Mouse (Mus musculus) spleen, postnatal 10 days (tissue): Measurements from ENCODE around the gene Fxyd3.

Source experiments
- DNase-seq, 2 experiments: peaks; one replicate each; pipeline ENCODE4 v3.0.0; 2021 to 2022; ENCODE audit warnings: low spot score in 2 of 2

Fxyd3 gene

DNA sequence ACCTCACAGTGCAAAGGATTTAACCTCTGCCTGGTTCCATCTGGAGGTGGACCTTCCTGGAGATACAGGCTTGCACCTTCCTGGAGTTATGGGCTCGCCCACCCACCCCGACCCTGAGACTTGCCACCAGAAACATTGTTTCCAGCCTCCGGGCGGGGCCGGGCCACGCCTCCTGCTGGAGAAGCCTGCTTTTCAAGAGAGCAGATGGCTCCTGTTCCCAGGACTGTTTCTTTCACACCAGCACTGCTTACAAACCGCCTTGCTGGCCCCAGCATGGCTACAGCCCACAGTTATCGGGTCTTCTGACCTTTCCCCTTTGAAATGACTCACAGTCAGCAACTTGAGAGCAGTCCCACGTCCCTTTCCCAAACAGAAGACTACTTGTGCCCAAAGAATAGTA lies 4.2 kb downstream of the Fxyd3 start:
- no peak for DNase-seq

DNA sequence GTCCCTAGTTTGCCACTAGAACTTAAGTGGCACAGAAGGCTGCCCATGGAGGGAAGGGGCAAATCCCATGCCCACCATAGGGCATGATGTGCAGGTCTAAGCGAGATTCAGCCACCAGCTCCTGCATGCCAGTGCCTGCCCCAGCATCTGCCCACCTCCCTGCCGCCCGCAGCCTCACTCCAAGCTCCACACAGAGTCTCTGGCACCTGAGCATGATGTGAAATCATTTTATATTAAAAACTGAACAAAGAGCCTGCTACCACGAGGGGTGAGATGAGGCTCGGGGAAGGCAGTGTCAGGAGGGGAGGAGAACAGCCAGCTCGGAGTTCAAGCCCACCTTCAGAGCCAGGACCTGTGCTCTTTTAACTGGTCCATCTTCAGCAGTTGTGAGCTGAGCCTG lies 6.2 kb downstream of the Fxyd3 start:
- DNase-seq: no peak

DNA sequence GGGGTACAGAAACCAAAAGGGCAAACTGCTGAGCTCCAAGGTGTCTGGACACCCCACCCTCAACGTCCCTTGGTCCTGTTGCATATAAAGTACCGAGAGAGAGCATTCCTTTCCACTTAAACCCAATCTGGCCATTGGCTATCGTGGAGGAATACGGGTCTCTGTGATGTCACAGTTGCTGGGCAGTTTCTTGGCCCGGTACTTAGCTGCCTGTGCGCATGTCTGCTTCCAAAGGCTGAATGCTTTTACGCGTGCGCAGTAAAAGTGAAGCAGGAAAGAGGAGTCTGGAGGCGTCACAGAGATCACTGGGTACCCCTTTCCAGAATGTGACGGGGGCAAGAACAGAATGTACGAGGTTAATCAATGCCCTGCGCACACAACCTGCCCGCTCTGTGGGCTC lies 7.0 kb downstream of the Fxyd3 start:
- no peak for DNase-seq

DNA sequence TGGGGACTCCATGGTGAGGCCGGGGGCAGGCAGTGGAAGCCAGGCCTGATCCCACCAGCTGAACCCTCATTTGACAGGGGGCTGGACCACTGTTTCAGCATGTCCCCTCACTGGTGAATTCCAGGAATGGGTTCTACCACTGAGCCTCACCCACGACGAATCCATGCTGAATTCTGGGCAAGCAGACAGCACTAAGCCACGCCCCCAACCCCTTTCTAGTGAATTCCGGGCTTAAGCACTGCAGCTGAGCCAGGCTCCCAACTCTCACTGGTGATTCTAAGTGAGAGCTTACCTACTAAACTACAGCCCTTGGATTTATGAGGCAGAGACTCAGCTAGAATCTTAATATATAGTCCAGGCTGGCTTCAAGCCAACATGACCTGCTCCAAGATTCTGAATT lies 8.7 kb downstream of the Fxyd3 start:
- no peak for DNase-seq

DNA sequence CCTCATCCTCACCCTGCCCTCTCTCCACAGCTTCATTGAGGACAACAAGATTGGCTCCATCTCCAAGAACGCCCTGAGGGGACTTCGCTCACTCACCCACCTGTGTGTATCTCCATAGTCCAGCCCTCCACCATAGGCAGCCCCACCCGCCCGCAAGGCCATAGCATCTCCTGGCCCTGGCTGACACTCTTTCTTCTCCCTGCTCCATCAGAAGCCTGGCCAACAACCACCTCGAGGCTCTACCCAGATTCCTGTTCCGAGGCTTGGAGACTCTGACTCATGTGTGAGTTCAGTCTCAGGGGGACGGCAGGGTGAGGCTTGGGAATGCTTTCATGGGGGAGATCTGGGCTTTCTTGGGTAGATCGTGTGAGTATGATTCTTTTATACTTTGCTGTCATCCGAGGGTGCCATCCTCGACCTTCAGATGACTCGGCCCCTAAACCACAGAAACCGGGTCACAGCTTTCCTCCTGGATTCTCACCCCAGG lies 13.4 kb downstream of the Fxyd3 start:
- DNase-seq: no peak

DNA sequence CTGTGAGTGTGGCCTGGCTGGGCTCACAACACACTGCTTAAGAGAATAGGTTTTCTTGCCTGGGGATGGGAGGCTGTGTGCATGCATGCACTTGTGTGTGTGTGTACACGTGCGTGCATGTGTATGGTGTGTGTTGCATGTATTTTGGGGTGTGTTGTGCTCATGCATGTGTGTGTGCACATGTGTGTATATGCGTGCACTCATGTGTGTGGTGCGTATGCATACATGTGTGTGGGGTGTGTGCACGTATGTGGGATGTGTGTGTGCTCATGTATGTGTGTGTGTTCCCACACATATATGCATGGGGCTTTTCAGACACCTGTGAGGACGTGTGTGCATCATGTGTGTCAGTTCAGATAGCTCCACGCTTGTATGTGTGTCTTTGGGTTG lies 15.9 kb downstream of the Fxyd3 start:
- DNase-seq: no peak

DNA sequence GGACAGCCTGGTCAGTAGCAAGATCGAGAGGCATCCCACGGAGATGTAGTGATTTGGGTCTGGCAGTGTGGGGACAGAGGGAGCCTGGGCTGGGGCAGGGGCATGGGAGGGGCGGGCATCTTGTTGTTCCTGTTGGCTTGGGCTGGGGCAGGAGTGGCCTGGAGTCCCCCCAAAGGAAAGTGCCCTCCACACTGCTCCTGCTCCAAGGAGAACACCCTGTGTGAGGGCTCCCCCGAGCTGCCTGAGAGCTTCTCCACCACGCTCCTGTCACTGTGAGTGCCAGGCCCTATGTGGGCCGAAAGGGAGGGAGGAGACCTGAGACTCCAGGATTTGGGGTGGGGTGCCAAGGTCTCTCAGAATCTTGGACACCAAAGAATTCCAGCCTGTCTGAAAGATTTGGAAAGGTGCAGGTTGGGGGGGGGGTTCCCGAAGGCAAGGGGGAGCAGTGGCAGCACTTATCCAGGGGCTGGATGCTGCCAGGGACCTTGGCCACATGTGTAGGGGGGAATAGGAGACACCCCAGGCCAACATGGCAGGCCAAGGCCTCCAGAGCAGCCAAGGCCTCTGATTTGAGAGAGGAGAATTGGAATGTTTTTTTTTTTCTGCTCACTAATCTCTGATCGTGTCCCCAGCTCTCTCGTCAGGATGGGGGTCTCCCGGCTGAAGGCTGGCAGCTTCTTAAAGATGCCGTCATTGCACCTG lies 16.4 kb downstream of the Fxyd3 start:
- no peak for DNase-seq

DNA sequence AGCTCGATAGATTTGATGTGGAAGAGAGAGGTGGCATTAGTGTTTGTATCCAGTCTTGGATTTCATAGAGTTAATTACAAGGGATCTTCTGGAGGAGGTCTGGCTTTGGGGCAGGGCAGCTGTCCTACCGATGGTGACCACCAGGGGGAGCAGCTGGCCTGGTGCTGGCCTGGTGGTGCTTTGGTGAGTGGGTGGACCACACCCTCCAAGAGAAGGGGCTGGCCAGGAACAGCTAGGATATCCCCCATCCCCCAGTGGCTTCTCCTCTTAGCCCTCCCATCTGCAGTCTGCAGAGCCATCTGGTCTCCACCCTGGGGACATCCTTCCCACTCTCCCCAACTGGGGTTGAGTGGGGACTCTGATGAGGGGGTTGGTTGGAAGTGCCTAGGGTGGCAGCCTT lies 17.4 kb downstream of the Fxyd3 start, which contains the start of gene Lgi4:
Gene Lgi4, plus strand, starts transcription at position 235 of the 400 bp plus-strand sequence.
- peak; percentile 74 to 80 for DNase-seq

DNA sequence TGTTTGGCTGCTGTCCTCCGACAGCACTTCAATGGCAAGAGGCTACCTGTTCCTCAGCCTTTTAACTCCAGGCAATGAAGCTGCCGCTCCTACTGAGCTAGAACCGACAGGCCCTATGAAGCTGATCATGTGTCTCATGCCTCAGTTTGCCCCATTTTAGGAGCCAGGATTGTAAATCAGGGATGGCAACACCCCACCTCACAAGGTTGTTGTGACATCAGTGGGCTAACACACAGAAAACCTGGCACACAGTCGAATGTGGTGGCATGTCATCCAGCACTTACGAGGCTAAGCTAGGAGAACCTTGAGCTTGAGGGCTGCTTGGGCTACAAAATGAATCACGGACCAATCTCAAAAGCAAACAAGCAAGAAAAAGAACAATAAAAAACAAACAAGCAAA lies 18.3 kb downstream of the Fxyd3 start:
- DNase-seq: no peak

DNA sequence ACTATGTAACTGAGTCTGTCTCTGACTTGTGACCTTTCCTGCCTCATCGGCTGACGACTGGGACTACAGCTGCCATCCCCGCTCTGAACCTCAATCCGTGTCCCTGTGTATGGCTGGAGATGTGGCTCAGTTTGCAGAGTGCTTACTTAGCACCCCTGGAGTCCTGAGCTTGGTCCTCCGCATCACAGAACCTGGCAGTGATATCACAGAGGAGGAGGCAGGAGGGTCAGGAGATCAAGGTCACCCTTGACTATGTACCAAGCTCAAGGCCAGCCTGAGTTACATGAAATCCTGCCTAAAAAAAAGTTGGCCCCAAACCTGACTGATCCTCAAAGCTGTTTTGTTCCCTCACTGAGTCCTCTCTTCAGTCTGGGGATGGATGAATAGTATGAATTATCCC lies 18.8 kb downstream of the Fxyd3 start:
- DNase-seq: no peak

DNA sequence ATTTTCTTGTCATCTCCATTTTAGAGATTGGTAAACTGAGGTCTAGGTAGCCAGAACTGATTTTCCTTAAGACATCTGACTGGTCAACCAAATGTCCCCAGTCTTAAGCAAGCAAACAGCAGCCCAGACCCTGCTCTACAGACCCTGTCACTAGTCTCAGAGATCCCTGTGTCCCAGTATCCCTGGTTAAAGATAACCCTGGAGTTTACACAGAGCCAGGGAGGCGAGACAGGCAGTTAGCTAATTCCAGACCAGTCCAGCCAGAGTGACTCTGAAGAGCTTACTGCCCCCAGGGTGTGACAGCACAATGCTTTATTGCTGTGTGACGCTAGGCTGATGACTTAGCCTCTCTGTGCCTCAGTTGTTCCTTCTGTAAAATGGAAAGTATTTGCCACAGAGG lies 19.4 kb downstream of the Fxyd3 start, which contains the start of gene Fxyd1:
Gene Fxyd1, minus strand, starts transcription at position 129 of the 400 bp plus-strand sequence.
- no peak for DNase-seq

DNA sequence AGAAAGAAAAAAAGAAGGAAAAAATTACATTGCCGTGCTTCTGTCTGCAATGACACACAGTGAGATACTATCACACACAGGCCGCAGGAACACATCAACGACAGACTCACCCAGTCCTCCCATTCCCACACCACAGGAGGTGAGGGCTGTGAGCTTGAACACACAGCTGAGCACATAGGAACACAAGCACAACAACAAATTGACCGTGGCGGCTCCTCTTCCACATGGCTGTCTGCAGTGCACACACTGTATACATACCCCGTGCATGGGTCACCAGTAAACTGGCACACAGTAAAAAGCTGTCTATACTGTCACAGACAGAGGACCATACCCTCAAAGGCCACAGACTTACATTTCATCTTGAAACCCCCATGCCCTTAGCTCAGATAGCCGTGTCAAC lies 20.1 kb downstream of the Fxyd3 start:
- no peak for DNase-seq

DNA sequence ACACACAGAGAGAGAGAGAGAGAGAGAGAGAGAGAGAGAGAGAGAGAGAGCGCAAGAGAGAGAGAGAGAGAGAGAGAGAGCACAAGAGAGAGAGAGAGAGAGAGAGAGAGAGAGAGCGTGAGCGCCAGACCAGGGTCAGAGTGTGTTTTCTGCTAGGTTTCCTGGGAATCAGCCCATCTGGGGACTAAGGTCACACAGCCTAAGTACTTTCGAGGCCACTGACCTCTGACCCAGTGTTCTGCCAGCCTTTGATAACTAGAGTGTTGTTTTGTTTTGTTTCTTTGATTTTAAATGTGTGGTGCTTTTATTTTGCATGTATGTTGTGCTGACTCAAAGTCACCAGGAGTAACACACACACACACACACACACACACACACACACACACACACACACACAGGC lies 20.6 kb downstream of the Fxyd3 start:
- DNase-seq: no peak

DNA sequence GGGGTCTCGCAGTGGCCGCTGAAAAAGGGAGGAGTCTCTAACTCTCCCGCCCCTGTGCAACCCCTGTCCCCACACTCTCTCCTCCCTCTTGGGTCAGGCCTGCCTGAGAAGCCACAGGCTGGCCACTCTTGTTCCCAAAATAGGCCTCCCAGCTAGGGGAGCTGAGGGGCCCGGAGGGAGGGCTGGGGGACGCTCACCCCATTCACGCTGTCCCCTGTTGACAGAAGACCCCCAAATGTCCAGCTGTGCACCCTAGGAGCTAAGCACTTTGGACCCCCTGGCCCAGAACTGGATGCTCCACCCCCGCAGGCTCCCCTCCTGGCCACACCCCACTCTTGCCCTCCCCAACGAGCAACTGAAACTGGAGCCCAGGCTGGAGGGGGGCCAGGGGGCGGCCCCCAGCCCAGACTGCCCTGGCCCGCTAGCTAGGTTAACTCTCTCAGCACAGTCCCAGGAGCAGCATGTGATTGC lies 21.1 kb downstream of the Fxyd3 start:
- no peak for DNase-seq

DNA sequence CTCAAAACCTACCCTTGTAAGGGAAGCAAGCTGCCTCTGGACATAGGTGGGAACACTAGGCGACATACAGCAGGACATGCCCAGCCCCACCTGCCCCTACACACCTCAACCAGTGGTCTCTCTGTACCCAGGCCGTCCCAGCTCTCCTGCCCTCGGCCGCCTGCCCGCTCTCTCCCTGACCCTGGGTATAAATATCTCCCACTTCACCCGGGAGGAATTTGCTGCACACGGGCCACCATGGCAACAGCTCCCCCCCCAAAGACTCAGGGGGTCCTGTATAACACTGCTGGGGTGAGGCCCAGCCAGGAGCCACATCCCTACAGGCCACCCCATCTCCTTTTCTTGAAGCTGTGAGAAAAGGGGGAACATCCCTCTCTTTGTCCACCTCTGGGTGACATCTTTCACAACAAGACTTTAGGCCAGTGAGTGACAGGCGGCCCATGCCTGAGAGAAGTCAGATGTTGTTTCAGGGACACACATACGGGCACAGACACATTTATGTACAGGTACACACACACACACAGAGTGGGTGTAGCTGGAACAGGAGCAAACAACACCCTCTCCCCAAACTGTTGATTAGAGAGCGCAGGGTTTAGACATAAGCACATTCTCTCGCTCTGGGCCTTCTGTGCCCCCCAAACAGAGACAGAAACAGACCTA lies 21.7 kb downstream of the Fxyd3 start:
- no peak for DNase-seq

DNA sequence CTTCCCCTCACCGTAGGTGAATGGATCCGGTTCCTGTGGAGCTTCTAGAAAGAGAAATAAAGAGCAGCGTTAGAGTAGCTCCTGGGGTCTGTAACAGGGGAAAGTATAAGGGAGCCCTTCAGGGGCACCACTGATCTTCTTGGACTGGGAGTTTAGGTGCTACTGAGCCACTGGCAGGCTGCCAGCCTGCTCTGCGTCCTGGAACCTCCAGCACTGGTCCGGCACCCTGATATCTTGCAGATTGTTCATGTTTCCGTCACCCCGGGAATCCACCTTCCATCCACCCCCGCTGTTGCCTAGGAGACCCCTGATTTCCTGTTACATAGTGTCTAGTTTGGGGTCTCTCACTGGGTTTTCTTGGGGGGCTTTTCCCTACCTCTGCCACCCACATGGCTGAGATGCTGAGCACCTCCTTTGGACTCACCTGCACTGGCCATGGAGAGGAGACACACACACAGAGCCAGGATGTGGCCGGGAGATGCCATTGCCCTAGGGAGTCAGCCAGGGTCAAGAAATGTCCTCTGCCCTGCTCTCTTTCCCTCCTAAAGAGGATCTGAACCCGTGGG lies 22.5 kb downstream of the Fxyd3 start:
- no peak for DNase-seq

DNA sequence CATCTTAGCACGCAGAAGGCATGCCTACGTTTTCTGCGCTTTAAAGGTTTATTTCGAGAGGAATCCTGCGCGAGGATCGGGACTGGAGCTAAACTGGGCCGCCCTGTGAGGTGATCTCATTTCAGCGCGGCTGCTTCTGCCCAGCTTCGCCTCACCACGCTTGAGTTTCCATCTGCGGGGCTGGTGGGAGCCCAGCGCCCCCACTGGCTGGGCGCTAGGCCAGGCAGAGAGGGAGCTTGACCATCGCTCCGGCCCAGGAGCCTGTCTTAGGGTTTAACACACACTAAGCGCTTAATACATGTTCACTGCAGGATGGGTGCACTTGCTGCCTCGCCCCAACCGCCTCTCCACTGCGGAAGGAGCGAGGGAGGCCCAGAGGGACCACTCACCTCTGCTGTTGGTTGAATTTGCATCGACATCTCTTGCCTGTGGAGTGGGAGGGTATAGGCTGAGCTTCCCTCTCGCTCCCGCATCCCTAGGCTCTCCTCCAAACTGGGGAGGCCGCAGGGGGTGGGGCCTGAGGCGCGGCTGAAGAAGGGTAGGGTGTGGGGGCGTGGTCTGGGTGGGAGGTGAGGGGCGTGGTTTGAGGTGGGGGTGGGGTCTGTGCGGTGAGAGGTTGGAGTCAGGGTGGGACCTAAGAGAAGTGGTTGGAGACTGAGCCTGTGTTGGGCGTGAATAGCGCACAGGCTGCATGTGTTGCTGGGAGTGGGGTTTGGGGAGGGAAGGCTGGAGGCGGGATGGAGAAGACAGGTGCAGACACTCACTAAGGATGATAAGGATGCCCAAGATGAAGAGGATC lies 23.7 kb downstream of the Fxyd3 start:
- peak in 1 of 2 experiments; percentile 42 for DNase-seq

DNA sequence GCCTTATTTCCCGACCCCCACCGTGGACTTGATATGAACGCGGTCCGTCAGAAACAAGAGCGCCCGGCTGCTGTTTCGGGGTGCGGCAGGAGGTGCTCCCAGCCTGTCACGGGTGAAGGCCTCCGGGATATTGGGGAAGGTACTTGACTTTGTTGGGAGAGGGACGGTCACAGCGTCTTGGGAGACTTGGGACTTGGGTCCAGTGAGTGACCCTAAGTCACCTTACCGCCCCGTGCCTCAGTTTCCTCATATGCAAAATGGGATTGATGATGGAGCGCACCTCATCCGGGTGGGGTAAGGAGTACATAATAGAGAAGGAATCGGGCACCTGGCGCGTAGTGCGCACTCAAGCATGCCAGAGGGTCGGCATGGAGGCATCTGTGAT lies 24.3 kb downstream of the Fxyd3 start:
- no peak for DNase-seq

DNA sequence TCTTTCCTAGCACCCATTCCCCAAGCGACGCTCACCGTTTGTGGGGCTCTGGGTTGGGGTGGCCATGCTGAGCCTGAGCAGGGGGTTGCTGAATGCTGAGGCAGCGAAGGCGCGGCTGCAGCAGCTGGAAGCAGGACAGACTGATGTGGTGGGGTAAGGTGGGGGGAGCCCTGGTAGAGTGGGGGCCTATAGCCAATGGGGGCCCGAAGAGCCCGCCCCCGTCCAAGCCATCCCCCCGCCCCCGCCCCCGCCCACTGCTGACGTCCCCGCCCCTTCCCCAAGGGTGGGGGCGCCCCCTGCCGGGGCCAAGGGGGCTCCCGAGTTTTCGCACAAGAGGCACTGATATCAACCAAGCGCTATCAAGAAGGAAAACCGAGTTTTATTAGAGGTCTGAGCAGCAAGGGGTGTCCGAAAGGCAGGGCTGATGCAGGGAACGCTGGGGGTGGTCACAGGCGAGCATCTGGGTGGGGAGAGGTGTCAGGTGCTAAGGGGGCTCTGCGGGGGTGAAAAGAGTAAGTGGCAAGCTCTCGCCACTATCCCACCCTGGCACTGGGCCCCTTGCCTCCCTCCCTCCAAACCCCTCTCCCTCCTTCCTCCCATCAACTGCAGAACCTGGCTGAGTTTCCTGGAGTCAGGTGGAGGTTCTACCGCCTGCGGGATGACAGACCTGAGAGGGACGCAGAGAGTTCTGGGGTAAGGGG lies 25.0 kb downstream of the Fxyd3 start, which contains the start of gene Fxyd7:
Gene Fxyd7, minus strand, starts transcription at position 147 of the 701 bp plus-strand sequence.
- no peak for DNase-seq

DNA sequence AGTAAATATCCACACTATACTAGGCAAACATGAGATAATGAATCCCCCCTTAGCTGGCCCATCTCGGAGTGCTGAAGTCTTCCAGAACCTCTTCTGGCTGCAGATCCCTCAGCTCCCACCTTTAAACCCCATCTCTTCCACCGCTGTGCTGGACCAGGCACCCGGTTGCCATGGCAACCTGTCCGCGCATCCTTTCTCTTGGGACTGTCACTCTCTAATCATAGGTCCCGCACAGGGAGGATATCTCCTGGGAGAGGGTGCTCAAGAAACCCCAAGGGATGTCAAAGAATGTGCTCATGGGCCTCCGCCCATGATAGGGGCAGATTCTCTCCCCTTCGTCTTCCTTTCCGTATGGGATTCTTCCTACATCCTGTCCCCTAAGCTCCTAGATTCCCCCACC lies 25.6 kb downstream of the Fxyd3 start:
- no peak for DNase-seq

DNA sequence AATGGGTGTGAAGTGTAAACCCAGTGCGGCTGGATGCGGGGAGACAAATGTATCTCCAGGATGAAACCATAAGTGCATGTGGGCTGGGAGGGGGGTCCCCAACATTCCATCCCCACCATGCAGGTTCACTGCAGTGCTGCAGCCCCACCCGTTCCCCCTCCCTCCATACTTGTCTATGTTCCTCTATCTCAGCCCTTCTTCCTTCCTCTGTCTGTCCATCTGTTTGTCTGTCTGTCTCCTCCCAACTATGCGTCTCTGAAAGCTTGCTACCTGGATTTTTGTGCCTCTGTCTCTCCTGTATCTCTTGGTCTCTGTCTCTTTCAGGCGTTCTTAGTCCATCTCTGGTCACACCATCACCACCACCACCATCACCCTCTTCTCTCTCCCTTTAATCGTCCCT lies 26.0 kb downstream of the Fxyd3 start:
- no peak for DNase-seq
